Mouse (Mus musculus) forebrain, postnatal 0 days (tissue): ENCODE data around the gene Olfr1157. TPM values are rescaled to one million over a fixed set of nuclear protein-coding genes. Genes with fewer than 3 reads are reported as not detected.

Experiments used
- ATAC-seq: fragments of 200-750 bp; cut with Nextera tagmentation; 2 replicates; pipeline ENCODE4 v1.8.0; 2017; ENCODE audit warnings: mild to moderate bottlenecking, moderate library complexity
- DNase-seq: peaks from one replicate; pipeline ENCODE4 v3.0.0-alpha.2; 2015
- H3K27ac ChIP-seq: fragments of 300-500 bp; sonication (generic); 2 replicates; pipeline ENCODE4 v1.5.1; 2014; ENCODE audit warnings: low read depth, mild to moderate bottlenecking, antibody characterized with exemption, low read length, moderate library complexity, mixed read lengths
- H3K27me3 ChIP-seq: fragments of 300-500 bp; sonication (generic); 2 replicates; pipeline ENCODE4 v1.6.1; 2014; ENCODE audit warnings: mild to moderate bottlenecking, low read length, mixed read lengths; ENCODE audit not compliant: insufficient read depth
- H3K36me3 ChIP-seq: fragments of 300-500 bp; sonication (generic); 2 replicates; pipeline ENCODE4 v1.6.1; 2014; ENCODE audit warnings: mild to moderate bottlenecking, moderate library complexity; ENCODE audit not compliant: insufficient read depth
- H3K4me1 ChIP-seq: fragments of 300-500 bp; sonication (generic); 2 replicates; pipeline ENCODE4 v1.6.1; 2014; ENCODE audit warnings: antibody characterized with exemption; ENCODE audit not compliant: insufficient read depth
- H3K4me2 ChIP-seq: fragments of 300-500 bp; sonication (generic); 2 replicates; pipeline ENCODE4 v1.6.1; 2014; ENCODE audit warnings: low read depth, mild to moderate bottlenecking, moderate library complexity
- H3K4me3 ChIP-seq: fragments of 300-500 bp; sonication (generic); 2 replicates; pipeline ENCODE4 v1.5.1; 2014; ENCODE audit warnings: low read depth, low read length, mixed read lengths
- H3K9ac ChIP-seq: fragments of 300-500 bp; sonication (generic); 2 replicates; pipeline ENCODE4 v1.6.1; 2014; ENCODE audit warnings: mild to moderate bottlenecking
- H3K9me3 ChIP-seq: fragments of 300-500 bp; sonication (generic); 2 replicates; pipeline ENCODE4 v1.6.1; 2016; ENCODE audit warnings: low read length
- CTCF ChIP-seq: sonication (generic); IDR thresholded peaks from 2 replicates; pipeline ENCODE4 v1.5.1; 2016; ENCODE audit warnings: antibody characterized with exemption, control low read depth, low read depth
- WGBS: fragments of 180-500 bp; shearing (Covaris S2); extraction: QIAGEN DNeasy Blood & Tissue Kit; methylation state at CpG from one replicate; pipeline ENCODE4 v1.1.7; 2014; 5-methylcytosine and 5-hydroxymethylcytosine counted together
- polyA plus RNA-seq: library from polyadenylated mRNA; unstranded; fragments of >200 nt; fragmentation: Nextera tagmentation; extraction: Ambion mirVana; gene quantifications from 2 replicates; pipeline ENCODE4 v1.2.1, GENCODE M21; 2015
- total RNA-seq: library from RNA; depleted of rRNA; stranded (reverse); fragments of >200 nt; gene quantifications from 2 replicates; pipeline ENCODE4 v1.2.3, GENCODE M21; 2014; rRNA removed

Gene Olfr1157
- total RNA-seq: not detected in 2 replicates
- polyA plus RNA-seq: not detected in 2 replicates

GRCm38 (mm10) chr2:87968199-87968598 is at the start of gene Olfr1157:
TSS of gene Olfr1157 (minus strand) at chr2:87968299.
- Histone ChIP-seq H3K4me2 (no peak within 1 kb of the TSS), H3K9me3 (no peaks in the 10 kb centered on the region), H3K36me3 (no peaks in the 10 kb centered on the region), H3K4me1 (no peaks in the 10 kb centered on the region), H3K27me3 (no peaks in the 10 kb centered on the region), H3K27ac (no peak within 1 kb of the TSS), H3K9ac (no peak within 1 kb of the TSS), H3K4me3 (no peak within 1 kb of the TSS)
- DNase-seq (no peak), ATAC-seq (no peak)
- TF ChIP-seq CTCF: no peak
- 96% methylated on average over 4 of the region's 4 CpGs for WGBS

DNA sequence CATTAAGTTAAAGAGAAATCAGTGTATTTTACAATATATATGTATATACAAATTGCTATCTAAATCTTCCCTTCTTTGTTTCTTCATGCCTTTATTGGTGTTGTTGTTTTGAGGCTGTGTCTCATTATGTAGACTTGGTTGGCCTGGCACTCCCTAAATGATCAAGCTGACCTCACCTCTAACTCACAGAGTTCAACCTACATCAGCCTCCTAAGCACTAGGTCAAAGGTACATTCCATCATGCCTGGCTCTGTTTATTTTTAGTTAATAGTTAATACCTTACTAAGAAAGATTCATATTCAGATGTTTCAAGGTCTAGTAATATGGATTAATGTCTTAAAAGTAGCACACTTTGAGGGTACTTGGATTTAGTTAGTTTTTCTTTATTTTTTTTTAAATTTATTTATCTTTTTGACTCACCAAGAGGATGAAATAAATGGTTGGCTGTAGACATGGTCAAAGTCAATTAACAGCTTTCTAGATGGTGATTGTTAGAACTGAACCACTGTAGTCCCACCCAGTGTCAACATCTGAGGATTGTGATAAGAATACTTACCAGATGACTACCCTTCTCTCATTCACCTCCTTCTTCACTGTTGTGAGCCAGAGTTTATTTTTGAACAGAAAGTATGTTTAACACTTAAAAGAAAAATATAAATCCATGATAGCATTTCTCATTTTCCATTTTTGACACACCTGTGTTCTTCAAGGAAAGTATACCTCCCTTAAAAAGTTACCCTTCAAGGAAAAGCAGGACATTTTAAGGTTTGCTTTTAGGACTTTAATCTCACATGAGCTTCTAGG is 39.6 kb upstream of the Olfr1157 start, which contains the start of gene Olfr1160:
TSS of gene Olfr1160 (minus strand) at position 754 of the 804 bp plus-strand sequence.
- H3K36me3 ChIP-seq: no peaks in the 10 kb centered on the region
- H3K27ac ChIP-seq: no peak within 1 kb of the TSS
- no peaks in the 10 kb centered on the region for H3K4me1 ChIP-seq
- no peak for TF ChIP-seq CTCF
- ATAC-seq: no peak
- H3K4me3 ChIP-seq: no peak within 1 kb of the TSS
- H3K27me3 ChIP-seq: no peaks in the 10 kb centered on the region
- H3K4me2 ChIP-seq: no peak within 1 kb of the TSS
- H3K9ac ChIP-seq: no peak within 1 kb of the TSS
- DNase-seq: no peak
- H3K9me3 ChIP-seq: no peaks in the 10 kb centered on the region

DNA sequence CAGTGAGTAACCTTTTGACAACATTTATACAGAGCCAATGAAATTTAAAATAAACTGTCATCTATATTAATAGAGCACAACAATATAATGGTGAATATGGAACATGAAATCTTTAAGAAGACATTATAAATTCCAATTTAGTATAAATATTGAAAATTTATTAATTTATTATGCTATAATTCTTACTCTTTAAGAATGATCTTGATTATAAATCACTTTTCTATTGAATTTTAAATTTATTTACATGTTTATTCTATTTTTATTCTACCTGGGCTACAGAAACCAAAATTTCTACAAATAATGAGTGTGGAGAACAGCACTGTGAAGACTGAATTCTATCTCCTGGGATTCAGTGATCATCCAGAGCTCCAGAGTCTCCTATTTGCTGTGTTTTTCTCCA is 21.7 kb upstream of the Olfr1157 start, which contains the start of gene Olfr1158:
TSS of gene Olfr1158 (plus strand) at position 301 of the 400 bp plus-strand sequence.
- DNase-seq: no peak
- ATAC-seq: no peak
- H3K27me3 ChIP-seq: no peaks in the 10 kb centered on the region
- H3K9ac ChIP-seq: no peak within 1 kb of the TSS
- H3K4me3 ChIP-seq: no peak within 1 kb of the TSS
- H3K36me3 ChIP-seq: no peaks in the 10 kb centered on the region
- no peaks in the 10 kb centered on the region for H3K9me3 ChIP-seq
- TF ChIP-seq CTCF: no peak
- H3K4me1 ChIP-seq: no peaks in the 10 kb centered on the region
- no peak within 1 kb of the TSS for H3K27ac ChIP-seq
- no peak within 1 kb of the TSS for H3K4me2 ChIP-seq

DNA sequence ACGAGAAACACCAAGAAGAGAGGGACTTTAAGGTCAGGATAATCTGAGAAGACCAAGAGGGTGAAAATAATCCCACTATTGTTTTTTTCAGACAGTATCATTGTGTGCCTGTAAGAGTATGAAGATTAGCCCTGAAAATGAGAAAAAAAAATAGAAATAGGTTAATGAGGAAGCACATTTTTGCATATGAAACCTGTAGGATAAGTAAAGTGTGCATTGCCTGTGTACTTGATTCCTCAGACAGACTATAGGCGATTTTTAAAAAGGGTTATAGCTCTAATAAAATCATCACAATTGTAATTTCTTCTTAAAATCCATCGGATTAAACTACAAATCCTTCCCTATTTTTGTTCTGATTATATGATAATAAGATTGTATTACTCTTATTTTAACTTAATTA is 6.5 kb upstream of the Olfr1157 start, which contains the start of gene Olfr74:
TSS of gene Olfr74 (minus strand) at position 101 of the 400 bp plus-strand sequence.
- Histone ChIP-seq H3K27ac (no peak within 1 kb of the TSS), H3K9ac (no peak within 1 kb of the TSS), H3K4me1 (no peaks in the 10 kb centered on the region), H3K4me2 (no peak within 1 kb of the TSS), H3K9me3 (no peaks in the 10 kb centered on the region), H3K4me3 (no peak within 1 kb of the TSS), H3K27me3 (no peaks in the 10 kb centered on the region), H3K36me3 (no peaks in the 10 kb centered on the region)
- 81% methylated on average over 3 of the region's 3 CpGs for WGBS
- DNase-seq (no peak), ATAC-seq (no peak)
- TF ChIP-seq CTCF: no peak

GRCm38 (mm10) chr2:87953000-87953399 is 15.1 kb downstream of the Olfr1157 start, which contains the start of gene Olfr1156:
TSS of gene Olfr1156 (minus strand) at chr2:87953100.
- Histone ChIP-seq H3K36me3 (no peaks in the 10 kb centered on the region), H3K9me3 (no peaks in the 10 kb centered on the region), H3K27ac (no peak within 1 kb of the TSS), H3K4me3 (no peak within 1 kb of the TSS), H3K9ac (no peak within 1 kb of the TSS), H3K4me1 (no peaks in the 10 kb centered on the region), H3K27me3 (no peaks in the 10 kb centered on the region), H3K4me2 (no peak within 1 kb of the TSS)
- no peak for TF ChIP-seq CTCF
- DNase-seq: no peak
- ATAC-seq: no peak

GRCm38 (mm10) chr2:87945037-87945436 is 23.1 kb downstream of the Olfr1157 start, which contains the start of gene Olfr1155:
TSS of gene Olfr1155 (minus strand) at chr2:87945137.
- ATAC-seq (no peak), DNase-seq (no peak)
- WGBS: 98% methylated on average over 1 of the region's 1 CpGs
- Histone ChIP-seq H3K36me3 (no peaks in the 10 kb centered on the region), H3K27ac (no peak within 1 kb of the TSS), H3K9ac (no peak within 1 kb of the TSS), H3K4me2 (no peak within 1 kb of the TSS), H3K9me3 (no peaks in the 10 kb centered on the region), H3K4me3 (no peak within 1 kb of the TSS), H3K27me3 (no peaks in the 10 kb centered on the region), H3K4me1 (no peaks in the 10 kb centered on the region)
- no peak for TF ChIP-seq CTCF

Other genes with a start within 250 kb of the Olfr1157 start
- not detected in 2 replicates for gene Olfr1138, start 228.3 kb downstream of the Olfr1157 start, total RNA-seq
- gene Olfr1138, start 228.3 kb downstream of the Olfr1157 start, polyA plus RNA-seq: not detected in 2 replicates
- not detected in 2 replicates for gene Olfr1140, start 224.5 kb downstream of the Olfr1157 start, total RNA-seq
- not detected in 2 replicates for gene Olfr1140, start 224.5 kb downstream of the Olfr1157 start, polyA plus RNA-seq
- gene Olfr1141, start 214.3 kb downstream of the Olfr1157 start, total RNA-seq: not detected in 2 replicates
- not detected in 2 replicates for gene Olfr1141, start 214.3 kb downstream of the Olfr1157 start, polyA plus RNA-seq
- gene Olfr152, start 188.8 kb downstream of the Olfr1157 start, total RNA-seq: not detected in 2 replicates
- gene Olfr152, start 188.8 kb downstream of the Olfr1157 start, polyA plus RNA-seq: not detected in 2 replicates
- not detected in 2 replicates for gene Olfr1143, start 167.7 kb downstream of the Olfr1157 start, total RNA-seq
- gene Olfr1143, start 167.7 kb downstream of the Olfr1157 start, polyA plus RNA-seq: not detected in 2 replicates
- not detected in 2 replicates for gene Olfr1145, start 158.5 kb downstream of the Olfr1157 start, total RNA-seq
- not detected in 2 replicates for gene Olfr1145, start 158.5 kb downstream of the Olfr1157 start, polyA plus RNA-seq
- gene Olfr1148, start 137.8 kb downstream of the Olfr1157 start, total RNA-seq: not detected in 2 replicates
- gene Olfr1148, start 137.8 kb downstream of the Olfr1157 start, polyA plus RNA-seq: not detected in 2 replicates
- gene Olfr1150-ps1, start 124.3 kb downstream of the Olfr1157 start, total RNA-seq: not detected in 2 replicates
- not detected in 2 replicates for gene Olfr1150-ps1, start 124.3 kb downstream of the Olfr1157 start, polyA plus RNA-seq
- not detected in 2 replicates for gene Olfr1151, start 112.4 kb downstream of the Olfr1157 start, total RNA-seq
- not detected in 2 replicates for gene Olfr1151, start 112.4 kb downstream of the Olfr1157 start, polyA plus RNA-seq
- gene Olfr1152, start 101.8 kb downstream of the Olfr1157 start, total RNA-seq: not detected in 2 replicates
- not detected in 2 replicates for gene Olfr1152, start 101.8 kb downstream of the Olfr1157 start, polyA plus RNA-seq
- not detected in 2 replicates for gene Olfr1153, start 73.3 kb downstream of the Olfr1157 start, total RNA-seq
- not detected in 2 replicates for gene Olfr1153, start 73.3 kb downstream of the Olfr1157 start, polyA plus RNA-seq
- not detected in 2 replicates for gene Olfr1154, start 63.1 kb downstream of the Olfr1157 start, total RNA-seq
- not detected in 2 replicates for gene Olfr1154, start 63.1 kb downstream of the Olfr1157 start, polyA plus RNA-seq
- gene Olfr1155, start 23.2 kb downstream of the Olfr1157 start, total RNA-seq: not detected in 2 replicates
- gene Olfr1155, start 23.2 kb downstream of the Olfr1157 start, polyA plus RNA-seq: not detected in 2 replicates
- gene Olfr1156, start 15.2 kb downstream of the Olfr1157 start, total RNA-seq: not detected in 2 replicates
- gene Olfr1156, start 15.2 kb downstream of the Olfr1157 start, polyA plus RNA-seq: not detected in 2 replicates
- gene Olfr74, start 6.4 kb upstream of the Olfr1157 start, total RNA-seq: not detected in 2 replicates
- not detected in 2 replicates for gene Olfr74, start 6.4 kb upstream of the Olfr1157 start, polyA plus RNA-seq
- gene Olfr1158, start 21.8 kb upstream of the Olfr1157 start, total RNA-seq: not detected in 2 replicates
- gene Olfr1158, start 21.8 kb upstream of the Olfr1157 start, polyA plus RNA-seq: not detected in 2 replicates
- gene Olfr1160, start 40.0 kb upstream of the Olfr1157 start, total RNA-seq: not detected in 2 replicates
- not detected in 2 replicates for gene Olfr1160, start 40.0 kb upstream of the Olfr1157 start, polyA plus RNA-seq
- not detected in 2 replicates for gene Olfr1161, start 54.5 kb upstream of the Olfr1157 start, total RNA-seq
- not detected in 2 replicates for gene Olfr1161, start 54.5 kb upstream of the Olfr1157 start, polyA plus RNA-seq
- 0.15 TPM in 1 of 2 replicates, not detected in the other for gene Olfr73, start 69.4 kb upstream of the Olfr1157 start, total RNA-seq
- not detected in 2 replicates for gene Olfr73, start 69.4 kb upstream of the Olfr1157 start, polyA plus RNA-seq
- not detected in 2 replicates for gene Olfr1162, start 82.8 kb upstream of the Olfr1157 start, total RNA-seq
- gene Olfr1162, start 82.8 kb upstream of the Olfr1157 start, polyA plus RNA-seq: not detected in 2 replicates
- gene Olfr1163, start 103.5 kb upstream of the Olfr1157 start, total RNA-seq: not detected in 2 replicates
- not detected in 2 replicates for gene Olfr1163, start 103.5 kb upstream of the Olfr1157 start, polyA plus RNA-seq
- gene Olfr1164, start 125.7 kb upstream of the Olfr1157 start, total RNA-seq: not detected in 2 replicates
- not detected in 2 replicates for gene Olfr1164, start 125.7 kb upstream of the Olfr1157 start, polyA plus RNA-seq
- not detected in 2 replicates for gene Olfr1166, start 160.0 kb upstream of the Olfr1157 start, total RNA-seq
- gene Olfr1166, start 160.0 kb upstream of the Olfr1157 start, polyA plus RNA-seq: not detected in 2 replicates
- gene Olfr1167, start 186.9 kb upstream of the Olfr1157 start, total RNA-seq: not detected in 2 replicates
- not detected in 2 replicates for gene Olfr1167, start 186.9 kb upstream of the Olfr1157 start, polyA plus RNA-seq
- gene Olfr1168, start 213.6 kb upstream of the Olfr1157 start, total RNA-seq: not detected in 2 replicates
- gene Olfr1168, start 213.6 kb upstream of the Olfr1157 start, polyA plus RNA-seq: not detected in 2 replicates